Mouse (Mus musculus): Measurements from ENCODE around the gene Ubald2. TPM values are rescaled to one million over a fixed set of nuclear protein-coding genes. Genes with fewer than 3 reads are reported as not detected.

The Ubald2 gene
- total RNA-seq, 1 experiment from 2014 or later = 36.4 TPM

GRCm38 (mm10) chr11:116432593-116433355, 1.1 kb upstream of the Ubald2 start:
- no peak for DNase-seq

- DNase-seq = peak; percentile 81
These were observed 533 bp downstream of the Ubald2 start for GRCm38 (mm10) chr11:116434287-116434966.

- no peak for DNase-seq
These were observed 1.3 kb downstream of the Ubald2 start for GRCm38 (mm10) chr11:116434967-116435752.

- DNase-seq = no peak
These were observed 2.3 kb downstream of the Ubald2 start for GRCm38 (mm10) chr11:116435992-116436724.

GRCm38 (mm10) chr11:116436725-116437331, 2.9 kb downstream of the Ubald2 start:
- no peak for DNase-seq

- no peak for DNase-seq
These were observed 3.6 kb downstream of the Ubald2 start for GRCm38 (mm10) chr11:116437541-116437940.

GRCm38 (mm10) chr11:116439269-116440240, 5.7 kb downstream of the Ubald2 start:
- no peak for DNase-seq

- DNase-seq = no peak
These were observed 6.6 kb downstream of the Ubald2 start for GRCm38 (mm10) chr11:116440408-116441068.

- DNase-seq = peak; percentile 59
These were observed 8.4 kb downstream of the Ubald2 start for GRCm38 (mm10) chr11:116442129-116442866.

- DNase-seq = no peak
These were observed 8.9 kb downstream of the Ubald2 start for GRCm38 (mm10) chr11:116442867-116443177.

GRCm38 (mm10) chr11:116443311-116443710, 9.4 kb downstream of the Ubald2 start:
- DNase-seq = no peak

- no peak for DNase-seq
These were observed 10.0 kb downstream of the Ubald2 start for GRCm38 (mm10) chr11:116443935-116444334.

- peak; percentile 97 for DNase-seq
These were observed 11.9 kb downstream of the Ubald2 start for GRCm38 (mm10) chr11:116445596-116446307.

GRCm38 (mm10) chr11:116446308-116446887, 12.5 kb downstream of the Ubald2 start:
- DNase-seq = no peak

- no peak for DNase-seq
These were observed 13.9 kb downstream of the Ubald2 start for GRCm38 (mm10) chr11:116447822-116448221.

GRCm38 (mm10) chr11:116449341-116449740, 15.4 kb downstream of the Ubald2 start:
- DNase-seq = no peak

- no peak for DNase-seq
These were observed 20.0 kb downstream of the Ubald2 start for GRCm38 (mm10) chr11:116453889-116454288.

GRCm38 (mm10) chr11:116456234-116456633, 22.3 kb downstream of the Ubald2 start:
- no peak for DNase-seq

Data from adrenal gland, postnatal 14 days (tissue).